7 mouse cellular contexts compared by ENCODE assay signal in the genomic region with DNA sequence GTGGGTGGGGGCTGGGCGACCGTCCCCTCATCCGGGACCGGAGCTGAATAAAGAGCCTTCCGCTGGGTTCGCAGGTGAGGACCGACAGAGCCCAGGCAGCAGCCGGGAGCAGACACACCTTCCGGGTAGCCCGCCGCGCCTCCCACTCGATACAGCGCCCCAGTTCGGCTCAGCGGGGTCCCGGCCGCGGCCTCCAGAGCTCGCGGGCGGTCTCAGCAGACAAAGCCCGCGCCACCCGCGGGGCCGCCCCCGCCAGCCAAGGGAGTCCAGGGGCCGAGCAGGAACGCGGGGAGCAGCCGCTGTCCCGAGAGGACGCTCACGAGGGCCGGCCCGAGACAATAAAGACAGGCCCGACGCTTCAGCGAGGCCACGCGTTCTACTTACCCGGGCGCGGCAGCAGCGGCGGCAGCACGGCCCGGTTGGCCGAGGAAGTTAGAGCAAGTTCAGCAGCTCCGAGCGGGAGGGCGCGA. TPM values are rescaled to one million over a fixed set of nuclear protein-coding genes. Genes with fewer than 3 reads are reported as not detected.
A peak's percentile ranks its signal among the peaks of the same experiment; 100 is the strongest.
DNase-seq lines count a peak whose midpoint lies in the region; ATAC-seq and TF ChIP-seq lines count a peak whose summit lies in the region.

A gene (minus strand): TSS at position 416 of the 470 bp plus-strand sequence.

- no peaks in the 10 kb centered on the region for H3K36me3 ChIP-seq in testis, adult 2 months (ENCODE audit: control insufficient read depth, insufficient read depth, low read length)
- no peaks in the 10 kb centered on the region for H3K36me3 ChIP-seq in embryonic facial prominence, embryonic 12.5 days
- H3K36me3 ChIP-seq in heart, embryonic 16.5 days (ENCODE audit: control insufficient read depth, insufficient read depth) = no peaks in the 10 kb centered on the region
- H3K36me3 ChIP-seq in neural tube, embryonic 12.5 days = no peaks in the 10 kb centered on the region

- H3K9me3 ChIP-seq in embryonic facial prominence, embryonic 12.5 days = no peaks in the 10 kb centered on the region
- H3K9me3 ChIP-seq in heart, embryonic 16.5 days (replicated peaks; ENCODE audit: control insufficient read depth, low read length) = no peaks in the 10 kb centered on the region
- H3K9me3 ChIP-seq in neural tube, embryonic 12.5 days = no peaks in the 10 kb centered on the region

- WGBS in embryonic facial prominence, embryonic 12.5 days = under 1% methylated on average over 50 of the region's 54 CpGs
- under 1% methylated on average over 52 of the region's 54 CpGs for WGBS in heart, embryonic 16.5 days
- WGBS in neural tube, embryonic 12.5 days = under 1% methylated on average over 54 of the region's 54 CpGs

- peaks cover 11% of the 10 kb centered on the region for H3K4me1 ChIP-seq in testis, adult 2 months (ENCODE audit: control insufficient read depth, insufficient read depth, low read length)
- H3K4me1 ChIP-seq in embryonic facial prominence, embryonic 12.5 days = peaks cover 27% of the 10 kb centered on the region
- peaks cover 34% of the 10 kb centered on the region for H3K4me1 ChIP-seq in heart, embryonic 16.5 days (ENCODE audit: control insufficient read depth, insufficient read depth, low read length)
- peaks cover 35% of the 10 kb centered on the region for H3K4me1 ChIP-seq in neural tube, embryonic 12.5 days

- ATAC-seq in embryonic facial prominence, embryonic 12.5 days (ENCODE audit: insufficient number of reproducible peaks, insufficient read depth, low FRiP score, low TSS enrichment) = peak; percentile 12
- peak; percentile 38 for ATAC-seq in heart, embryonic 16.5 days (replicated peaks; ENCODE audit: extremely low read depth, insufficient read depth, low FRiP score)
- ATAC-seq in neural tube, embryonic 12.5 days (ENCODE audit: low FRiP score, low read depth) = no peak; the same call in 1 of the 2 replicates

- peak within 1 kb of the TSS; percentile 81 for H3K9ac ChIP-seq in embryonic facial prominence, embryonic 12.5 days
- H3K9ac ChIP-seq in heart, embryonic 16.5 days (ENCODE audit: low read length) = peak within 1 kb of the TSS; percentile 96
- H3K9ac ChIP-seq in neural tube, embryonic 12.5 days = peak within 1 kb of the TSS; percentile 92

- TF ChIP-seq CTCF in testis, adult 2 months (IDR thresholded peaks at IDR 0.05; ENCODE audit: control insufficient read depth, insufficient read depth, insufficient replicate concordance, low read depth, low read length) = no peak

- peak within 1 kb of the TSS; percentile 84 for H3K4me3 ChIP-seq in testis, adult 2 months (ENCODE audit: control insufficient read depth, low read depth, low read length)
- H3K4me3 ChIP-seq in embryonic facial prominence, embryonic 12.5 days = peak within 1 kb of the TSS; percentile 83
- peak within 1 kb of the TSS; percentile 92 for H3K4me3 ChIP-seq in heart, embryonic 16.5 days (ENCODE audit: low read length)
- peak within 1 kb of the TSS; percentile 87 for H3K4me3 ChIP-seq in neural tube, embryonic 12.5 days

- no peak for DNase-seq in testis, postnatal 14 days (ENCODE audit: low spot score)
- DNase-seq in left cerebral cortex, postnatal 36 days (ENCODE audit: low spot score in 2 of 2) = no peak
- no peak for DNase-seq in urinary bladder, postnatal 25 days (ENCODE audit: low spot score)

- H3K27ac ChIP-seq in testis, adult 2 months (ENCODE audit: control insufficient read depth, insufficient read depth, low read depth, low read length) = peak within 1 kb of the TSS; percentile 65
- peak within 1 kb of the TSS; percentile 78 for H3K27ac ChIP-seq in embryonic facial prominence, embryonic 12.5 days
- H3K27ac ChIP-seq in heart, embryonic 16.5 days (ENCODE audit: low read length) = peak within 1 kb of the TSS; percentile 93
- peak within 1 kb of the TSS; percentile 79 for H3K27ac ChIP-seq in neural tube, embryonic 12.5 days

- TF ChIP-seq POLR2A in testis, adult 2 months (IDR thresholded peaks at IDR 0.05; ENCODE audit: control insufficient read depth, low read depth, low read length) = peak; percentile 37; the same call in 1 of the 2 replicates

- intact Hi-C loops in left cerebral cortex, postnatal 36 days (cut with DNase I) = loop anchor here (5.0 kb wide), 1 partner anchor 46 kb away; a partner anchor contains a TSS

- peak within 1 kb of the TSS; percentile 86 for H3K4me2 ChIP-seq in embryonic facial prominence, embryonic 12.5 days (replicated peaks)
- peak within 1 kb of the TSS; percentile 90 for H3K4me2 ChIP-seq in heart, embryonic 16.5 days (ENCODE audit: low read depth, low read length)
- H3K4me2 ChIP-seq in neural tube, embryonic 12.5 days (replicated peaks) = peak within 1 kb of the TSS; percentile 92

- no peaks in the 10 kb centered on the region for H3K27me3 ChIP-seq in testis, adult 2 months (ENCODE audit: control insufficient read depth, insufficient read depth, low read length)
- no peaks in the 10 kb centered on the region for H3K27me3 ChIP-seq in embryonic facial prominence, embryonic 12.5 days
- H3K27me3 ChIP-seq in heart, embryonic 16.5 days (ENCODE audit: control insufficient read depth, insufficient read depth, low read length) = no peaks in the 10 kb centered on the region
- no peaks in the 10 kb centered on the region for H3K27me3 ChIP-seq in neural tube, embryonic 12.5 days (replicated peaks)

RNA-seq across cellular contexts. Expression of the gene that starts here (rescaled TPM):
- 7.2 and 7.8 TPM in 2 replicates for polyA plus RNA-seq in testis, adult 2 months (2012; rRNA removed)
- polyA plus RNA-seq in embryonic facial prominence, embryonic 12.5 days (2016; fragmentation: Nextera tagmentation; extraction: Ambion mirVana) = 87.6 and 89.7 TPM in 2 replicates
- 44.4 and 46.1 TPM in 2 replicates for polyA plus RNA-seq in heart, embryonic 16.5 days (2015; fragmentation: Nextera tagmentation; extraction: Ambion mirVana)
- 10 to 100 TPM; 54.2 to 56.6 TPM for total RNA-seq in left cerebral cortex, postnatal 36 days (2021)
- polyA plus RNA-seq in neural tube, embryonic 12.5 days (2016; fragmentation: Nextera tagmentation; extraction: Ambion mirVana) = 99.6 and 99.7 TPM in 2 replicates
